Mouse (Mus musculus): ENCODE measurements around the gene Setd7.
"Not testable (repeated sequence)": the region's sequence is repeated elsewhere in the genome, so short reads cannot be mapped to it uniquely, and the experiment has no call there.

Setd7 gene

DNA sequence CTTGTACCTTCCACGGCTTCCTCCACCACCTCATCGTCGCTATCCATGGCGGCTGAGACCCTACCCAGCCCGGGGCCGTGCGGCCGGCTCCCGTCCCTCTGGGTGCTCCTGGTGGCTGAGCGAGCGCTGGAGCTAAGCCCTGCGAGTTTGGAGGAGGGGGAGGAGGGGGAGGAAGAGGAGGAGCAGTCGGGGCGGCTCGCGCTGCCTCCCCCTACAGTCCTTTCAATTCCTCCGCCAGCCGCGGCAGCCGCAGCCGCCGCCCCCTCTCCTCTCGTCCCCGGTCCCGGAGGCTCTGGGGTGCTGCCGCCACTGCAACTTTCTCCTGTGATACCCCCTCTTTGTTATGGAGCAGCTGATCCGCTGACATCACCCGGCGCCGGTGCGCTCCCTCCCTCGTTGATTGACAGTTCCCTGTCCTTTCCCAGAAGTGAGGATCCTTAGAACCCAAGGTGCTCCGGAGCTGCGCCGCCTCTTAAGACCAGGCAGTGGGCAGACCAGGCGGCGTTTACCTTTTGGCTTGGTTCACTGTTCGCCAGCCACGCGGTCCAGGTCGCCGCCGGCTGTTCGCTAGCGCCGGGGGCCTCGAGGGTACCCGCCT is at the start of gene Setd7:
Gene Setd7 (minus strand): TSS at position 369 of the 598 bp plus-strand sequence.
- peak; percentile 79 for DNase-seq (ENCODE audit: low spot score)

DNA sequence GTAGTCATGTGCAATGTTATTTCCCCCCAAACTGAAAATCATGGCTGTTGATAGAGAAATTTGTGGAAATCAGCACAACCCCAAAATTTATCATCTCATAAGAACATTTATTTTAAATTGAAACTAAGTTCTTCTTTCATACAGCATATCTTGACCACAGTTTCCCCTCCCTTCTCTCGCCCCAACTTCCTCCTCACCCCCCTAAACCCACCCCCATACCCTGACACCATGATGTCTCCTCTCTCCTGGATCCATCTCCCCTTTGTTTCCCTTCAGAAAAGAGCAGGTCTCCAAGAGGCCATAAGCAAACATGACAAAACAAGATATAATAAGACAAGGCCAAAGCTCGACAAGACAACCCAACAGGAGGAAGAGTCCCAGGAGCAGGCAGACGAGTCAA is 43.8 kb upstream of the Setd7 start:
- no peak for DNase-seq (ENCODE audit: low spot score)

DNA sequence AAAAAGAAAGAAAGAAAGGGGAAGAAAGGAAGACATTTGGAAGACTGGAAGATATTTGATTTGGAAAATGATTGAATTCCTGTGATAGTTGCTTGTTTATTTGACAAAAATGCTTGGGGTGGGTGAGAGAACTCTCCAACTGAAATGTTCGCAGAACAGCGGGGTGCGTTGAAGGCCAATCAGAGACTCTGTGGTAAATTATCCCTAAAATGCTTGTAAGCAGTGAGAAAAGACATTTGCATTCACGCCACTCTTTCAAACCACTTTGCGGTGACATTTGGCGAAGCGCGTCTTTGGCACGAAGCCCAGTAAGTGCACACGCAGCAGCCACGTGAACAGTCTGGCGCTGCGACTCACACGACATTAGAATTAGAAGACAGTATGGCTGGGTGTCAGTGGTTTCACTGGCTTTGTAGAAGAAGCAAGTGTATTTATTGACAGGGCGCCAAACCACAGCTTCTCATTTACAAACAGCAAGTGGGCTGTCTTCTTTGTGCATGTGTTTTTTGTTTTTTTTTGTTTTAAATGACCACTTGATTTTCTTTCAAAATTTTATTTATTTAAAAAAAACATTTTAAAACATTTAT is 43.1 kb upstream of the Setd7 start:
- DNase-seq (ENCODE audit: low spot score) = no peak

DNA sequence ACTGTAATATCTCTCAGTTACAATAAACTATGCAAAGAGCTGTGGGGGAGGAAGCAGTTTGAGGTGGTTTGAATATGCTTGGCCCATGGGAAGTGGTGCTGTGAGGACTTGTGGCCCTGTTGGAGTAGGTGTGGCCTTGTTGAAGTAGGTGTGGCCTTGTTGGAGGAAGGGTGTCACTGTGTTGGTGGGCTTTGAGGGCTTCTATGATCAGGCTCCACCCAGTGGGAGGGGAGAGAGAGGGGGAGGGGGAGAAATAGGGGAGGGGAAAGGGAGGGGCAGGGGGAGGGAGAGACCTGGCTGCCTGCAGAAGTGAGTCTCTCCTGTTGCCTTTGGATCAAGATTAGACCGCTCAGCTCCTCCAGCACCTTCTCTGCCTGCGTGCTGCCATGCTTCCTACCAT is 40.8 kb upstream of the Setd7 start:
- DNase-seq (ENCODE audit: low spot score) = no peak

DNA sequence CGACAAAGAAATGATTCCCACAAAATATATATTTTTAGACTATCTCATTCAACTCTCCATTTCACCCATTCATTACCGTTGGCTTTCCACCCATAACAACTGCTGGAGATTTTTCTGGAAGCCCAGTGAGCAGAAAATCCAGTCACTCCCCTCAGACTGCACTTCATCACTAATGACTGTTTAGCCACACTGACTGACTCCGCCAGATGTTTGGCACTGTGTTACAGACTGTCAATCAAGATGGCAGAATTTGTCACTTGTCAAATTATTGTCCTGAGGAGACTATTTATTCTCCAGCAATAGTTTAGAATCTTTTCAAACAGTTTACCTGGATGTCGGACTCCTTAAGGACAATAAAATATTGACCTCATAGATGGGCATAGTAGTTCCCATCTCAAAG is 40.0 kb upstream of the Setd7 start:
- DNase-seq (ENCODE audit: low spot score) = no peak

DNA sequence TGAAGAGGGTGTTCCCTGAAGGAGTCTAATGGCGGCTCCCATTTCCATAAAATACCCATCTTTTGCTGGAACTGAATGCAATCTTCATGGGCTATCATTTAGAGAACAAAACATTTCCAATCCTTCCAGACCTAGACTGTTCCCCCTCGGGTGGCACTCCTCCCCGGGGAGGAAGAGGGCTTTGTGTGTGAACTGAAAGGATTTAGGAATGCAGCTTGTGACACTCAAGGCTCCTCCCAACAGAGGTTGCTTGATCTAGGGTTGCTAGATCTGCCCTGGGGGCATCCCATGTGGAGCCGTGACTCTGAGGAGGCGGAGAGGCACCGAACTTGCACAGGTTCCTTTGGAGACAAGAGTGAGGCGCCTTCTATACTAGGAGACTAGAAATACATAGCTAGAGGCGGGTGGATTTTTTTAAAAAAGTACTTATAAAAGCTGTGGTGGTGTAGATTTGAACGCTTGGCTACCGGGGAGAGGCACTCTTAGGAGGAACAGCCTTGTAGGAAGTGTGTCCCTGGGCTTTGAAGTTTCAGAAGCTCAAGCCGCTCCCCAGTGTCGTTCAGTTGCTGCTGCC is 38.5 kb upstream of the Setd7 start:
- DNase-seq (ENCODE audit: low spot score) = no peak

DNA sequence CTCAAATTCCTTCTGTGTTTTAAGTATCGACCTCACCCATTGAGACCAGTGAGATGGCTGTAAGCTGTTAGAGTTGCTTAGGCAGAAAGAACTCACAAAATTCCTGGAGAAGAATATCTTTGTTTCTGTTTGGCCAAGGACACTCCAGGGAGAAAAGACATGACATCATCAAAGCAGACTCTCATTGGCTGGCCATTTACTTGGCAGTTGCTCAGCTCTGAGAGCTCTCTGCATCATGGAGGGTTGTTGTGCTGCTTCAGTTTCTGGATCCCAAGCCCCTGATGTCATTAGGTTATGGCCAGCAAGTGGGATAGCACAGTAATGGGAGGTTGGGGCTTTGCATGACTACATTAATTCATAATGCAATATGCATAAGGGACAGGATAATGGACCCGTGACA is 35.9 kb upstream of the Setd7 start:
- DNase-seq (ENCODE audit: low spot score) = no peak

DNA sequence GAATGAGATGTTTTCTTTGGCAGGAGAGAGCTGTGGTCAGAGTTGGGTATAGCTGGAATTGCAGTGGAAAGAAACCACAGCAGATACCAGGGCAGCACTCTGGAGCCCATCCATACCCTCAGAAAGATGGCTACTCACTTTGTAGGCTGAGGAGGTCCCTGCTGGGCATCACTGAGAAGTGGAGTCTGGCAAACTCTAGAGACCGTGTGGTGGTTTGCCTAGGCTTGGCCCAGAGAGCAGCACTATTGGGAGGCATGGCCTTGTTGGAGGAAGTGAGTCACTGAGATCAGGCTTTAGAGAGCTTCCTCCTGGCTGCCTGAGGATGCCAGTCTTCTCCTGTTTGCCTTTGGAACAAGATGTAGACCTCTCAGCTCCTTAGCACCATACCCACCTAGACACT is 32.8 kb upstream of the Setd7 start:
- DNase-seq (ENCODE audit: low spot score) = no peak

DNA sequence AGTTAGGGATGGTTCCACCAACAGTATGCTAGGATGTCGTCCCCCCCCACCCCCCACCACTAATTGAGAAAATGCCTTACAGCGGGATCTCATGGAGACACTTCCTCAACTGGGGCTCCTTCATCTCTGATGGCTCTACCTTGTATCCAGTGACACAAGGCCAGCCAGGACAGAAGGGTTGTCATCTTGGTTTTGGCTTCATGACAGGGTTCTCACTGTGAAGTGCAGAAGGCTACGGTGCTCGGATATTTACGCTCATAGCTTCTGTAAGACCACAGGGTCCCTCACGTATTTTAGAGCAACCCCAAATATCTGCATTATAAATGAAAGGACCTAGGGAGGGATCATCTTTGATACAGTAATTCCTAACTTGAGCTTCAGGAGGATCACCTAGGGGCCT is 30.9 kb upstream of the Setd7 start:
- no peak for DNase-seq (ENCODE audit: low spot score)

DNA sequence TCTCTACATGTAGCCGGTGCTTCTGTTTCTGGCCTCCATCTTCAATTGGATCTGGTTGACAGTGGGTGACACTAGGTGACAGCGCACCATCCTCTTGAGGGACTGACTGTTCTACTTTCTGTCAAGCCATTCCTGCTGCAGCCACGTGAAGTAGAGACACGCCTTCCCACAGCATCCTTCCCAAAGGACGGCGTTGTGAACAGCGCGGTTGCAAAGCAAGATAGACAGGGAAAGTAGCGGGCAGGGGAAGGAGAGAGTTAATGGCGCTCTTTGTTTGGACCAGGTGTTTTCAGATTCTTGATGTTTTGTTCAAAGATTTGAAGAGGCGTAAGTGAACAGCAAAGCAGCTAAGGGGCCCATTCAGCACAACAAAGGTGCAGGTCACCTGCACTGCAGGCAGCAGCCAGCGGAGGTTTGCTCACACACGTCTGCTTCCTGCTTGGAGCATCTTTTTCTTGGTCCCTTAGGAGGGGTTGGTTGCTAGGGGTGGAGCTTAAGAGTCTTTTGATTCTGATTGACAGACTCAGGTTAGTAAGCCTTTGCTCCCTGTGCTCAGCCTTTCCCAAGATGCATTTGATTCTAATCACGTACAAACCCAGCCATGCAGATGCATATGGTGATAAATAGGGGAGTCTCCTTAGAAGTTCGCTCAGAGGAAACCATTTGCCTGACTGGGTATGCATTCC is 29.7 kb upstream of the Setd7 start:
- DNase-seq (ENCODE audit: low spot score) = no peak

DNA sequence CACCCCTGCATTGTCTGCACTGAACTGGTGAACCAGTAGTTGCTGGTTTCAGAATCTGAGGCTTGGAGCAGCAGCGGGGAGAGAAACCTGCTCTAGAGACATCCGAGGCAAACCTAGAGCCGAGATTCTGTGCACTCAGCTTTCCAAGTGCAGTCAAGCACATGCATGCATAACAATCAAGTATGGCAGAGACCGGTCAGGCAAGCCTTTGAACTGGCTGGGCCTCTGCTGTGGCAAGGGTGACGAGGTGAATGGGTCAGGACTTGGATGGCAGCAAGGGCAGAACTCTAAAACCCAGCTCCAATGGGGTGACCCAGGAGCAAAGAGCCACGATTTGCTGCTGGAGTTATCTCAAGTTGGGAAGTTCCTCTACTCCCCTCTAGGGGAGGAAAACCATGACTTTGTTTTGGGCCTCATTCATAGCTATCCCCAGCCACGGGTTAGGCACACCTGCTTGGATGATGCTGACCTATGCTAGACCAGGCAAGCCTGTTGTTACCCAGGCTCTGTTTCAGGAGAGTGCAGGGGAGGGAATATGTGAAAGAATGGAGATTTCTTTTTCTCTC is 27.1 kb upstream of the Setd7 start:
- no peak for DNase-seq (ENCODE audit: low spot score)

DNA sequence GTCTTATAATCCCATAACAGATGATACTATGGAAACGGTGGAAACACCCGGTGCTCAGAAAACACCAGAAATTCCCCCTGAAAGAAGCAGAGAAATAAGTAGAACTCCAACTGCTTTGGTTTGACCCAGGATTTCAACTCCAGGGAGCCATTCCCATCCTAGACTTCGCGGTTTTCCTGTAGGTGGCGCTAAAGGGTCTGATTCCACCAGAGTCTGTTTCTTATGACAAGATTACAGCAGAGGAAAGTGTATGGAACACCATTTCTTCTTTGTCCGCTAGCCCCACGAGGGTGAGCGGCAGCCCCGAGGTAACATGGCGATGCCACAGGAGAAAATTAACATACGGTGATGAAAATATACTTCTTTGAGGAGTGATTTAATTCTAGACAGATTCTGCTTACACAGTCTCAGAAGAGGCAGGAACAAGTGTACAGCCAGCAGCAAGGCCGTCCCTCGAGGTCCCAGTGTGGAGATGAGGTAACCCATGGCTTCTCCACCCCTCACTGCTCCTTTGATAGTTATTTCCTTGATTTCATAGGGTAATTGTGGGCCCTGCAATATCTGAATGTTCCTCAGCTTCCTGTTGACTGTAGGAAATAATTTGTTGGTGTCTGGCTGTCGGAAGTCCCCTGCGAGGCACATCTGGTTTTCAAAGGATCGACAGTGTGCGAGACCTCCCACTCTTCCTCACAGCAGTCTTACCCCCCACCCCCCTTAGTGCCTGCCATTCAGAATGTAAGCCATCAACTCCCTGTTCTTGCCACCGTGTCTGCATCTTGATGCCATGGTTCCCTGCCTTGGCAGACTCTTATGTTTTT is 23.1 kb upstream of the Setd7 start:
- peak; percentile 56 for DNase-seq (ENCODE audit: low spot score)

DNA sequence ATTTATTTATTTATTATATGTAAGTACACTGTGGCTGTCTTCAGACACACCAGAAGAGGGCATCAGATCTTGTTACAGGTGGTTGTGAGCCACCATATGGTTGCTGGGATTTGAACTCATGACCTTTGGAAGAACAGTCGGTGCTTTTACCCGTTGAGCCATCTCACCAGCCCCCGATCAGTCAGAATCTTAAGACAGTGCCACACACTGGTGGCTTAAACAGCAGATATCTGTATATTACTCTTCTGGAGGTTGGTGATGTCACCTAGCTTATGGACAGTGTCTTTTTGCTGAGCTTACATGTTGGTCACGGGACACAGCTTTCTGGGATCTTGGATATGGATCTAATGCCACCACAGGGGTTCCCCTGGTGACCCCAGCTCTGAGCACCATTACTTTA is 18.6 kb upstream of the Setd7 start:
- DNase-seq (ENCODE audit: low spot score) = not testable (repeated sequence)

DNA sequence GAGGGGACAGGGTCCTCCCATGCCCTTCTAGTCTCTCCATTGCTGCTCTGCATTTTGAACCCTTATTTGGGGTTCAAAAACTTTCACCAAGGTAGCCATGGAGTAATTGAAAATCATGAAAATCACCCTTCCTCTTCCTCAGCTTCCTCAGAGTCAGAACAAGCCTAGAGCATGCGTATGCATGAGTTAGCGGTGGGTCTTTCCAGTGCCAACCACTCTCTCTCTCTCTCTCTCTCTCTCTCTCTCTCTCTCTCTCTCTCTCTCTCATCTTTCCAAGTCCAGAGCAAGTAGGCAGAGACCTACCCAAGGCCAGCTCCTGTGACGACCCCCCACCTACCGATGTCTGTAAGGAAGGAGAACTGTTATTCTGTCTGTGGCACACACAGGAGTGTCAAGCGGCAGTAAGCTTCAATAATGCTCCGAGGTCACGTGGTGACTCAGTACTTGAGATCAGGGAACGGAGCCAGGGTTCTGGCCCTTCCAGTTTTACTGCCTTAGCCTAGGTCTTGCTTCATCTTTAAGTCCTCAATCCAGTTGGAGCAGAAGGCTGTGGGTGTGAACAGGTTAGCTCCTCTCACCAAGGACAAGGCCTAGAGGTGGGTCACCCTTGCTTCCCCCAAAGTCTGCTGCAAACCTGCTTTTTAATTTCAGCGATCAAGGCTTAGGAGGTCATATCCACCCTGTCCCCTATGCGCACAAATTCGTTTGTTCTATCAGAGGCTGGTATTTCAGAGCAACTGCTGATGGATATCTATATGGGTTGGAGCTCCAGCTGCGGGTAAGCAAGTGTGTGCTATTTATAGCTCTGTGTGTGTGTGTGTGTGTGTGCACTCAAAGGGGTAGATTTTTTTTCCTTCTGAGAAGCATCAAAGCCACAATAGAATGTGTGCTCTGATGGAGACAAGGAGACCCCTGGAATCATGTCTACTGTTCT is 17.4 kb upstream of the Setd7 start:
- no peak for DNase-seq (ENCODE audit: low spot score)

DNA sequence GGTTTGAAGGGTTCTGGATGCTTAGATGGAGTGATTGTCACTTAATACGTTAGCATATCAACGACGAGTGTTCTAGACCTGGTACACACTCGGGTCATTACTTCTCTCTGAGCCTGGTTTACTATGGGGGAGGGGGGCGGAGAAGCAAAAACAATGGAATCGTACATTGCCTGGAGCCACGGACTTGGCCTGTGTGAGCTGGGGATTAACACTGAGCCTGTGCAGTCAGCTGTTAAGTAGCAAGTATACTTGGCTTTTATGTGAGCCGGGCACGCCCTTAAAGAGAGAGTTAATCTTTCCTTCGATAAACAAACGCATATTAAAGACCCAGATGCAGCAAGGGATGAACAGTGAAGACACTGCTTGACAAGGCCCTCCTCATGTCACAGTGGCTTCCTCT is 16.7 kb upstream of the Setd7 start:
- DNase-seq (ENCODE audit: low spot score) = no peak

DNA sequence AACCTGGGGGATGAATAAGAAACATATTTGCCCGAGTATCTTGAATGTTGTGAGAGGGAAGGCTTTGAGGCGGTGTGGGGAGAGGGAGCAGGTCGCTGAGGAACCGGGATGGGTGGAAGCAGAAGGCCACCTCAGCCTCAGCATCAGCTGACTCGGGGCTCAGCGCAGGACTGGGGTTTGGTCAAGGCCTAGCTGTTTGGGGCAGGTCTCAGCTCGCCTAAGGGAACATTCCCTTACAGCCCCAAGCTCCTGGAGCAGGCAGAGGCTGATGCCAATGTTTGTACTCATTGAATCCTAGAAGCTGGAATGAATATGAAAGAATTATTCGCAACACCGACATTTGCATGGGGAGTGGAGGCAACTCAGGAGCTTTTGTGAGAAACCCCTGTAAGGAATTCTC is 13.2 kb upstream of the Setd7 start:
- no peak for DNase-seq (ENCODE audit: low spot score)

DNA sequence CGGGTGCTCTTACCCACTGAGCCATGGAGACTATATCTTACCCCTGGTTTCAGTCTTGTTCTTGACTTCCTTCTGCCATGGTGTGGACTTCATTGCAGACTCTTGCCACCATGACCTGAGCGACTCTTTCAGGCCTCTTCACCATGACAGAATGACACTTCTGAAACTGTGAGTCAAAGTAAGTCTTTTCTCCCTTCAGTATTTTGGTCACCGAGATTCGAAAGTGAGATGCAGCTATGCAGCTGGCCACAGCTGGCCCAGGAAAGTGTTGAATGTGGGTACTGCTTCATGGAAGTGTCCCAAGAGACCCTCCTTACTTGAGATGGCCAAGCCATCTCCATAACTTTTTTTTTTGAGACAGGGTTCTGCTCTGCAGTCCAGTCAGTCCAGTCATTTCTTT is 9.5 kb upstream of the Setd7 start:
- DNase-seq (ENCODE audit: low spot score) = no peak

DNA sequence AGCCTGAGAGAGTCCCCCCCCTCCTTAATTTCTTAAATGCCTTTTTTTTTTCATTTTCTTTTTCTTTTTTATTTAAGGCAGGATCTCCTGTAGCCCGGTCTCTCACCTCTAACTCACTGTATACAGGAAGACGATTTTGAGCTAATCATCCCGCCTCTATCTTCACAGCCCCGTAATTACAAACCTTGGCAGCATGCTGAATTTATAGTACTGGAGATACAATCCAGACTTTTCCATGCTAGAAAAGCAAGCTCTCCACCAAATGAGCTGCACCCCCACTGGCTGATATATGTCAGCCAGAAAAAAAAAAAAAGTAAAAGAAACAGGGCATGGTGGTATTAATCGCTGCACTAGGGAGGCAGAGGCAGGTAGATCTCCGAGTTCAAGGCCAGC is 1.3 kb upstream of the Setd7 start:
- DNase-seq (ENCODE audit: low spot score) = no peak

DNA sequence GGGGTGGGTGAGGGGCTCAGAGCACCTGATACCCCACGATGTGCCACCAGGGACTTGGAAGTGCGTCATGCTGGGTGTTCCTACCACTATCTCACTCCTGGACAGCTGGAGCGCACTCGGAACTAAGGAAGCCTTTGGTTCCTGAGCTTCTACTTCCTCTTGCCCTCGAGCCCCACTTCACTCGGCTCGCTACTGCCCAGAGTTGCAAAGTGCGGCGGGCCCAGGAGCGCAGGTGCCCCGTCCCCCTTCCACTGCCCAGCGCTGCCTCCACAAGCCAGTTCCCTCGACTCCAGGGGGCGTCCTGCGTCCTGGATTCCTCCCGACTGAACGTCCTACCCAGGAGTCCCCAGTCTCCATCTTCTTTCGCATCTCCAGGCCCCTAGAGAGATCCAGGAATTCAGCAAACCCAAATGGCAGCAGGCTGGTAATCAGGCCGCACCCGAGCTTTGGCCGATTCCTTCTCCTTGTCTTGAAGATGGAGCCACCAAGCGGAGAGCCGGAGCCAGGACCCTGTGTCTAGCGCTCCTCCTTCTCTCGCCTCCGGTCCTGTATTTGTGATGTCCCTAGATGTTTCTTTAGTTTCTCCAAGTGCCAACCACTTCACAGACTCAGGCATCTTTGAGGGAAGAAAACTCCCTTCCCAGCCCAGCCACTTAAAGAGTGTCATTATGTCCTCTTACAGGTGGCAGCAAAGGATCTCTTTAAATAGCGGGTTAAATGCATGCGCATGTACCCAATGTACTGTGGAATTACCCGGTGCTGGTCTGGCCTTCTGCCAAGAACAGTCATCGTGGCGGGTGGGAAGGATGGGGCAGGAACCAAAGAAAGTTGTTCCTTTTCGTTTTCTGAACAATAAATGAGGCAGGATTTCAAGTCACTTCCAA is 672 bp upstream of the Setd7 start:
- DNase-seq (ENCODE audit: low spot score) = peak; percentile 60

Data from yolk sac, embryonic 10.5 days (tissue).